Mouse (Mus musculus) adrenal gland, postnatal 25 days (tissue): ENCODE data around the gene Fignl2. TPM values are rescaled to one million over a fixed set of nuclear protein-coding genes. Genes with fewer than 3 reads are reported as not detected.

Experiments used
- DNase-seq: peaks from one replicate; pipeline ENCODE4 v3.0.0; 2021; ENCODE audit warnings: mixed read lengths
- total RNA-seq: library from RNA; stranded (reverse); gene quantifications from 2 replicates; pipeline ENCODE4 v1.2.3, GENCODE M21; 2021

Gene Fignl2
- total RNA-seq, 1 experiment from 2014 or later, result 10.2 TPM

GRCm38 (mm10) chr15:101008386-101009010, 69.9 kb downstream of the Fignl2 start:
- DNase-seq, result no peak

DNA sequence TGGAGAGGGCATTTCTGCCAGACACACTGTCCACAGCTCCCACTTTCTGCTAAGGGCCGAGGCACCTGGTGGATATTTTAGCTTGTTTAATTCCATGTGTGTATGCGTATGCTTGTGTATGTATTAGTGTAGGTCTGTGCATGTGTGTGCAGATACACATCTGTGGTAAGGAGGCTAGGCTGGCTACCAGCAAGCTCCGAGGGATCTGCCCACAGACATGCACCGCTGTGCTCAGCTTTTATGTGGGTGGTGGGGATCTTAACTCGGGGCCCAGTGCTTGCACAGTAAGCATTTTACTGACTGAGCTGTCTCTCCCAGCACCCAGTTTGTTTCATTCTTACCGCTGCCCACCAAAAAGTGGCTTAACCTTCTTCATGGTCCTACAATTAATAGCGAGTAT, 71.1 kb downstream of the Fignl2 start:
- DNase-seq, result no peak

GRCm38 (mm10) chr15:101006251-101007040, 71.9 kb downstream of the Fignl2 start:
- peak; percentile 61 for DNase-seq

DNA sequence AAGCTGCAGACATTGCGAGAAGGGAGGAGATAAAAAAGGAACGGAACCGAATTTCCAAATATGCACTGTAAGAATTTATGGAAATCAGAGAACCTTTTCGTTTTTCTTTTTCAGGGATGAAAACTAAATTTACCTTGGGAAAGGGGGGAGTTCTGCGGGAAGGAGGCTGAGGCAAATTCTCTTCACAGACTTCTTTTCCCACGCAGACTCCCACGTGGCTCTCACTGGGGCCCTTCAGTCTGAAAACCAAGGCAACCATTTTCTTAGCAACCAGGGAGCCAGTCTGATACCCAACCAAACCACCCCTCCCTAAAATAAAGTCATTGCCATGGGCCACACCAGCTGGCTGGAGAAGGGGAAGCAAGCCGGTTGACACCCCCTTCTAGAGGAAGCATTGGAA, 72.7 kb downstream of the Fignl2 start:
- DNase-seq, result no peak

DNA sequence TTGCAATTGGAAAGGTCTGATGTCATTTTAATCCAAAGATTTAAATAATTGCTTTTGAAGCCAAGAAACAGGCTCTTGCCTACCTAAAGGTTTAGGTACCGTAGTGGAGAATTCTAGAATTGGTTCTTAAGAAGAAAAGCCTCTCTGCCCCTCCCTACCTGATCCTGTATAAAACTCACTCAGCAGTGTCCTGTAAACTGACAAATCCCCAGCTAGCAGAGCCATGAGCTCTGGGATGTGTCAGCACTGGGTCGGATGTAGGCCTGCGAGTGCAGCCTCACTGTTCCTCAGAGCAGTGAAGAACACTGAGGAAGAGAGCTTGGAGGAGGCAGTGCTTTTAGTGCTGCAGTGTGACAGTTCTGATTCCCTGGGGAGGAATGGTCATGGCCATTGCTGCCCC, 73.8 kb downstream of the Fignl2 start:
- DNase-seq, result no peak

DNA sequence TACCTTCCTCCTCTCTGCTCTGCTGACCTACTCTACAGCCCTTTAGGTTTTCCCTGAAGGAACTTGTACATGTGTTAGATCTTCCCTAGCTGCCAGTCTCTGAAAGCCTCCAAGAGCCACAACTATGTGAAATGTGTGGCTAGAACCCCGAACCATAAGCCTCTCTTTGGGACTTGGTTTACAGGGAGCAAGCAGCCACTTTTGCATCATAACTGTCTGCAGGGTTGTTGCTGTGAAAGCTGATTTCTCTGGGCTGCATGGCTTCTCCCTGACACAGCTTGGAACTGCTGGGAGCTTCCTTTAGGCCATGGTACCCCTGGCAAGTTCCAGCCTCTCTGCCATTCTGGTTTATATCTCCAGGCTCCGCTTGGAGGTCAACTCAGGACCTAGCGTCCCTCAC, 75.9 kb downstream of the Fignl2 start:
- no peak for DNase-seq

GRCm38 (mm10) chr15:101001685-101002084, 76.7 kb downstream of the Fignl2 start:
- no peak for DNase-seq

Other genes with a start within 250 kb of the Fignl2 start
- 4.4 and 4.8 TPM in 2 replicates for gene Scn8a, start 208.7 kb downstream of the Fignl2 start, total RNA-seq
- not detected in 2 replicates for gene Gm47841, start 31.2 kb downstream of the Fignl2 start, total RNA-seq
- gene Ankrd33, start 37.2 kb upstream of the Fignl2 start, total RNA-seq, result 0.62 and 0.64 TPM in 2 replicates
- gene Acvrl1, start 50.0 kb upstream of the Fignl2 start, total RNA-seq, result 11.1 and 15.5 TPM in 2 replicates
- gene Acvr1b, start 95.5 kb upstream of the Fignl2 start, total RNA-seq, result 9.0 and 11.2 TPM in 2 replicates
- gene Grasp, start 145.6 kb upstream of the Fignl2 start, total RNA-seq, result 9.8 and 16.3 TPM in 2 replicates
- gene Nr4a1, start 175.7 kb upstream of the Fignl2 start, total RNA-seq, result 98.7 and 131 TPM in 2 replicates
- gene Atg101, start 205.7 kb upstream of the Fignl2 start, total RNA-seq, result 40.6 and 44.5 TPM in 2 replicates
- gene 6030408B16Rik, start 214.6 kb upstream of the Fignl2 start, total RNA-seq, result 0.27 TPM in 1 of 2 replicates, not detected in the other